Mouse (Mus musculus): ENCODE data around the gene Nr1i2.
"Not testable (repeated sequence)": the region's sequence is repeated elsewhere in the genome, so short reads cannot be mapped to it uniquely, and the experiment has no call there.

Nr1i2 gene

GRCm38 (mm10) chr16:38294685-38295348, at the start of gene Nr1i2:
TSS of gene Nr1i2 (minus strand) at chr16:38294824.
- DNase-seq (ENCODE audit: low read depth, low spot score) = no peak

- DNase-seq (ENCODE audit: low read depth, low spot score) = no peak
Measured at GRCm38 (mm10) chr16:38341396-38342324, 47.0 kb upstream of the Nr1i2 start, which contains the start of gene Maats1. TSS of gene Maats1 (minus strand) at chr16:38342143.

GRCm38 (mm10) chr16:38338077-38338476, 43.5 kb upstream of the Nr1i2 start:
- DNase-seq (ENCODE audit: low read depth, low spot score) = not testable (repeated sequence)

- no peak for DNase-seq (ENCODE audit: low read depth, low spot score)
Measured at GRCm38 (mm10) chr16:38334431-38334830, 39.8 kb upstream of the Nr1i2 start.

GRCm38 (mm10) chr16:38329340-38329739, 34.7 kb upstream of the Nr1i2 start:
- no peak for DNase-seq (ENCODE audit: low read depth, low spot score)

- DNase-seq (ENCODE audit: low read depth, low spot score) = no peak
Measured at GRCm38 (mm10) chr16:38326778-38327397, 32.3 kb upstream of the Nr1i2 start.

GRCm38 (mm10) chr16:38324311-38324710, 29.7 kb upstream of the Nr1i2 start:
- DNase-seq (ENCODE audit: low read depth, low spot score) = no peak

- DNase-seq (ENCODE audit: low read depth, low spot score) = peak; percentile 16
Measured at GRCm38 (mm10) chr16:38321452-38321935, 26.9 kb upstream of the Nr1i2 start.

- no peak for DNase-seq (ENCODE audit: low read depth, low spot score)
Measured at GRCm38 (mm10) chr16:38319087-38319486, 24.5 kb upstream of the Nr1i2 start.

- no peak for DNase-seq (ENCODE audit: low read depth, low spot score)
Measured at GRCm38 (mm10) chr16:38318492-38318891, 23.9 kb upstream of the Nr1i2 start.

GRCm38 (mm10) chr16:38308195-38308594, 13.6 kb upstream of the Nr1i2 start:
- no peak for DNase-seq (ENCODE audit: low read depth, low spot score)

GRCm38 (mm10) chr16:38307651-38308050, 13.0 kb upstream of the Nr1i2 start:
- DNase-seq (ENCODE audit: low read depth, low spot score) = no peak

GRCm38 (mm10) chr16:38307221-38307605, 12.6 kb upstream of the Nr1i2 start:
- DNase-seq (ENCODE audit: low read depth, low spot score) = no peak

- no peak for DNase-seq (ENCODE audit: low read depth, low spot score)
Measured at GRCm38 (mm10) chr16:38306571-38307220, 12.1 kb upstream of the Nr1i2 start.

- no peak for DNase-seq (ENCODE audit: low read depth, low spot score)
Measured at GRCm38 (mm10) chr16:38304460-38305194, 10.0 kb upstream of the Nr1i2 start.

- DNase-seq (ENCODE audit: low read depth, low spot score) = no peak
Measured at GRCm38 (mm10) chr16:38302367-38302766, 7.7 kb upstream of the Nr1i2 start.

GRCm38 (mm10) chr16:38298410-38298809, 3.8 kb upstream of the Nr1i2 start:
- DNase-seq (ENCODE audit: low read depth, low spot score) = no peak

GRCm38 (mm10) chr16:38295349-38295930, 816 bp upstream of the Nr1i2 start:
- no peak for DNase-seq (ENCODE audit: low read depth, low spot score)

GRCm38 (mm10) chr16:38290151-38290550, 4.5 kb downstream of the Nr1i2 start:
- DNase-seq (ENCODE audit: low read depth, low spot score) = no peak

GRCm38 (mm10) chr16:38288851-38289250, 5.8 kb downstream of the Nr1i2 start:
- DNase-seq (ENCODE audit: low read depth, low spot score) = no peak
